Mouse (Mus musculus): ENCODE results near the gene Tusc2. TPM values are rescaled to one million over a fixed set of nuclear protein-coding genes. Genes with fewer than 3 reads are reported as not detected.
A peak's percentile ranks its signal among the peaks of the same experiment; 100 is the strongest.

Gene Tusc2
- polyA plus RNA-seq, 1 experiment, result 97.6 TPM

- DNase-seq (ENCODE audit: low read depth), result peak; percentile 81
- TF ChIP-seq CTCF (IDR thresholded peaks at IDR 0.05; ENCODE audit: borderline replicate concordance, extremely low read depth, insufficient read depth, insufficient read length), result peak; percentile 94
- TF ChIP-seq POLR2A (IDR thresholded peaks at IDR 0.05; ENCODE audit: borderline replicate concordance, extremely low read depth, insufficient read depth, insufficient read length, poor library complexity, severe bottlenecking), result no peak
These were observed 17.5 kb upstream of the Tusc2 start for GRCm38 (mm10) chr9:107545602-107546001.

DNA sequence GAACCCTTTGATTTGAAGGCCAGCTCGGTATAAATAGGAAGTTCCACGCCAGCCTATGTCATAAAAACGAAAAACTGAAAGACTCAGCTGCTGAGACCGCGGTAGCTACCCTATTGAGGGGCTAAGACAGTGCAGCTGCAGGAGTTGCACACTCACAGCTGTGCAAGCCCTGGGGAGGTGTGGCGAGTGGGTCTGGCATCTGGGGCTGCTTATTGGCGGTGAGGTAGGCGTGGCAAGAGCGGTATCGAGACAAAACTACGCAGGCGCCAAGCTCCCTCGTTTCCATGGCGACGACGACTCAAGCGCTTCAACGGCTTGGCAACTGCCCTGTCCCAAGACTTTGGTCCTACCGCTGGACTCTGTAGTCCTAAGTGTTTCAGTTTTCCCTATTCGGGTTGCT lies 16.0 kb upstream of the Tusc2 start, which contains the start of gene Zmynd10:
Zmynd10 (plus strand) TSS at position 273 of the 400 bp plus-strand sequence.
- DNase-seq (ENCODE audit: low read depth), result peak; percentile 96

DNA sequence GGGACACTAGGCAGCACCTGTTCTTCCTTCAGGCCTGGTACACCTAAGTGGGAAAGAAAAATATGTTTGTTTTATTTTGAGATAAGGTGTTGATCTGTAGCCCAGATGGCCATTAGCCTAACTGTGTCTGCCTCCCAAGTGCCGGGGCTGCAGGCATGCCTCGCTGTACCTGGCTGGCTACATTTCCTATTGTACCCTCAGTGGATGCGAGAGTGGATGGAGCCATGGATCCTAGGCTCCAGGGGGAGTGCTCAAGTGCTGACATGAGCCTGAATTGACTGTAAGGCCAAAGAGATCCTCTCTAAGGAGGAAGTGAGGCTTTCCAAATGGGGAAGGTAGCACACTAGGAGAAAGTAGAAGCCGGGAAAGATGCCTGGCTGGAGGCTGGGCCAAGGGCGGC lies 15.1 kb upstream of the Tusc2 start:
- TF ChIP-seq CTCF (IDR thresholded peaks at IDR 0.05; ENCODE audit: borderline replicate concordance, extremely low read depth, insufficient read depth, insufficient read length) (no peak), POLR2A (IDR thresholded peaks at IDR 0.05; ENCODE audit: borderline replicate concordance, extremely low read depth, insufficient read depth, insufficient read length, poor library complexity, severe bottlenecking) (no peak)
- no peak for DNase-seq (ENCODE audit: low read depth)

More for the DNA sequence above, 16.0 kb upstream of the Tusc2 start, which contains the start of gene Zmynd10:
- TF ChIP-seq POLR2A (IDR thresholded peaks at IDR 0.05; ENCODE audit: borderline replicate concordance, extremely low read depth, insufficient read depth, insufficient read length, poor library complexity, severe bottlenecking) (no peak), CTCF (IDR thresholded peaks at IDR 0.05; ENCODE audit: borderline replicate concordance, extremely low read depth, insufficient read depth, insufficient read length) (no peak)

GRCm38 (mm10) chr9:107548820-107549219 lies 14.2 kb upstream of the Tusc2 start:
- no peak for TF ChIP-seq POLR2A (IDR thresholded peaks at IDR 0.05; ENCODE audit: borderline replicate concordance, extremely low read depth, insufficient read depth, insufficient read length, poor library complexity, severe bottlenecking)
- TF ChIP-seq CTCF (IDR thresholded peaks at IDR 0.05; ENCODE audit: borderline replicate concordance, extremely low read depth, insufficient read depth, insufficient read length), result no peak
- no peak for DNase-seq (ENCODE audit: low read depth)

DNA sequence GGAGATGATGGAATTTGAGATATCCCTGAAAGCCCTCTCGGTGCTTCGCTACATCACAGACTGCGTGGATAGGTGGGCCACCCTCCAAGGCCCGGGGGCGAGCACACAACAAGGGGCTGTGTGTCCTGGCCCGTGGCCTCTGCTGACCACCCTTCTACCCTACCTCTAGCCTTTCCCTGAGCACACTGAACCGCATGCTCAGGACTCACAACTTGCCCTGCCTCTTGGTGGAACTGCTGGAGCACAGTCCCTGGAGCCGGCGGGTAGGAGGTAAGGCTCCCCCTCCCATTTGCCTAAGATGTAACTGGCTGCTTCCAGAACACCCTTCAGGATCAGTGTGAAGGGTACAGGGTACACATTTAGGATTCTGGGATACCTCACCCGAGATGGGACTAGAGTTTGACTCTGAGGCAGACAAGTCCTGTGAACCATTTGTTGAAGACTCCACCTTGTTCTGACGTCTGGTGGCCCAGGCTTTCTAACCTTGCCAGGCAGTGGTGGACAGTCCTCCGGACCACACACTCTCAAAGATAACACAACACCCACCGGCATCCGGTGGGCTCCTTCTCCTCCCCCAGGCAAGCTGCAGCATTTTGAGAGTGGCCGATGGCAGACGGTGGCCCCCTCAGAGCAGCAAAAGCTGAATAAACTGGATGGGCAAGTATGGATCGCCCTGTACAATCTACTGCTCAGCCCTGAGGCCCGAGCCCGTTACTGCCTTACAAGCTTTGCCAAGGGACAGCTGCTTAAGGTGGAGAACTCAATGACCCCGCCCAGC lies 13.6 kb upstream of the Tusc2 start:
- no peak for DNase-seq (ENCODE audit: low read depth)
- TF ChIP-seq CTCF (IDR thresholded peaks at IDR 0.05; ENCODE audit: borderline replicate concordance, extremely low read depth, insufficient read depth, insufficient read length) (no peak), POLR2A (IDR thresholded peaks at IDR 0.05; ENCODE audit: borderline replicate concordance, extremely low read depth, insufficient read depth, insufficient read length, poor library complexity, severe bottlenecking) (no peak)

DNA sequence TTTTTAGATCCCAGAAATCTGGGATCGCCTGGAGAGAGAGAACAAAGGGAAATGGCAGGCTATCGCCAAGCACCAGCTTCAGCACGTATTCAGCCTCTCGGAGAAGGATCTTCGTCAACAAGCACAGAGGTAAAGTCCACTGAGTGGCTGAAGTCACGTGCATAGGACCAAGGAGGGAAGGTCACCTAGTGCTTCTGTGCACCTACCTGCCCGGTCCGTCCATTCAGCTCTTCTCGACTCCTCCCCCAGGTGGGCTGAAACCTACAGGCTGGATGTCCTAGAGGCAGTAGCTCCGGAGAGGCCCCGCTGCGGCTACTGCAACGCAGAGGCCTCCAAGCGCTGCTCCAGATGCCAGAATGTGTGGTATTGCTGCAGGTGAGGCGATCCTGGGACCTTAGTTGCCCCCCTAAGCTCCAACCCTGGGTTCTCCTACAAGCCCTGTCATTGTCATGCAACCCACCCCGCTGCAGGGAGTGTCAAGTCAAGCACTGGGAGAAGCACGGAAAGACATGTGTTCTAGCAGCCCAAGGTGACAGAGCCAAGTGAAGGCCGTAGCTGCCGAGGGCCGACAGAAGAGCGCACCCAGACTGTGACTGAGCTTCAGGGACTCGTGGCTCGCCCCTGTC lies 12.5 kb upstream of the Tusc2 start:
- DNase-seq (ENCODE audit: low read depth), result no peak
- no peak for TF ChIP-seq POLR2A (IDR thresholded peaks at IDR 0.05; ENCODE audit: borderline replicate concordance, extremely low read depth, insufficient read depth, insufficient read length, poor library complexity, severe bottlenecking)
- TF ChIP-seq CTCF (IDR thresholded peaks at IDR 0.05; ENCODE audit: borderline replicate concordance, extremely low read depth, insufficient read depth, insufficient read length), result no peak

GRCm38 (mm10) chr9:107551117-107551889 lies 11.8 kb upstream of the Tusc2 start, which contains the start of gene Rassf1:
Rassf1 (plus strand) TSS chr9:107551555.
- TF ChIP-seq POLR2A (IDR thresholded peaks at IDR 0.05; ENCODE audit: borderline replicate concordance, extremely low read depth, insufficient read depth, insufficient read length, poor library complexity, severe bottlenecking) (0 out of 2 replicates have a peak, but pooled peaks have one; percentile 16), CTCF (IDR thresholded peaks at IDR 0.05; ENCODE audit: borderline replicate concordance, extremely low read depth, insufficient read depth, insufficient read length) (no peak)
- DNase-seq (ENCODE audit: low read depth), result peak; percentile 44

GRCm38 (mm10) chr9:107551890-107552355 lies 11.1 kb upstream of the Tusc2 start:
- TF ChIP-seq POLR2A (IDR thresholded peaks at IDR 0.05; ENCODE audit: borderline replicate concordance, extremely low read depth, insufficient read depth, insufficient read length, poor library complexity, severe bottlenecking) (no peak), CTCF (IDR thresholded peaks at IDR 0.05; ENCODE audit: borderline replicate concordance, extremely low read depth, insufficient read depth, insufficient read length) (no peak)
- no peak for DNase-seq (ENCODE audit: low read depth)

- no peak for TF ChIP-seq POLR2A (IDR thresholded peaks at IDR 0.05; ENCODE audit: borderline replicate concordance, extremely low read depth, insufficient read depth, insufficient read length, poor library complexity, severe bottlenecking)
- no peak for TF ChIP-seq CTCF (IDR thresholded peaks at IDR 0.05; ENCODE audit: borderline replicate concordance, extremely low read depth, insufficient read depth, insufficient read length)
- no peak for DNase-seq (ENCODE audit: low read depth)
These were observed 10.2 kb upstream of the Tusc2 start for GRCm38 (mm10) chr9:107552690-107553393.

GRCm38 (mm10) chr9:107553541-107554318 lies 9.3 kb upstream of the Tusc2 start:
- no peak for DNase-seq (ENCODE audit: low read depth)
- TF ChIP-seq POLR2A (IDR thresholded peaks at IDR 0.05; ENCODE audit: borderline replicate concordance, extremely low read depth, insufficient read depth, insufficient read length, poor library complexity, severe bottlenecking), result no peak
- TF ChIP-seq CTCF (IDR thresholded peaks at IDR 0.05; ENCODE audit: borderline replicate concordance, extremely low read depth, insufficient read depth, insufficient read length), result no peak

All from brain, embryonic 14.5 days (tissue).